30 mouse cellular contexts compared by ENCODE assay signal in the genomic region with DNA sequence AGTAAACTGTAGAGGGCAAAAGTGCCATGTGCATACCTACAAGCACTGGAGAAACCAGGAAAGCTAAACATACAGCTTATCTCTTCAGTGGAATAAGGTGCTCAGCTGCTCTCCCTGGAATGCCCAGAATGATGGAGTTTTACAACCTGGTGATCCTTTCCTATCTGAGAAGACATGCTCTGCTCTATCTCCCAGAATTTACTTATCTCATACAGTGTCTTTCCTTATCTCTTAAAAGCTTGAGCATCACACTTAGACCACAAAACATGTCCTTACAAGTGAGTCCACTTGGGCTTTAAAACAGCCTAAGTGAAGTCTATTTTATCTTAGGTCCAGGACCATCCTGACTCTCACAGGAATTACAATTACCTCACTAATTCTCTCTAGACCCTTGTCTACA.
"Had no signal": no experiment of that assay in that cellular context is flagged by ENCODE, and none has a peak within 500 bp of the region (broad histone marks: within the 10 kb centered on the region; RNA-seq: fewer than 3 reads in every experiment).

No protein-coding gene starts in this region.

- H3K9me3 ChIP-seq: limb, embryonic 10.5 days; limb, embryonic 12.5 days; limb, embryonic 13.5 days; limb, embryonic 15.5 days; liver, embryonic 12.5 days; liver, embryonic 13.5 days; liver, embryonic 15.5 days; lung, embryonic 15.5 days; megakaryocyte, embryonic 14.5 days; midbrain, embryonic 10.5 days; midbrain, embryonic 12.5 days; midbrain, embryonic 13.5 days; midbrain, embryonic 15.5 days; neural tube, embryonic 12.5 days had no signal

- H3K27ac ChIP-seq: limb, embryonic 10.5 days; limb, embryonic 12.5 days; limb, embryonic 13.5 days; limb, embryonic 15.5 days; liver, embryonic 12.5 days; liver, embryonic 13.5 days; liver, embryonic 14.5 days; liver, embryonic 15.5 days; lung, embryonic 15.5 days; macrophage; midbrain, embryonic 10.5 days; midbrain, embryonic 12.5 days; midbrain, embryonic 13.5 days; midbrain, embryonic 15.5 days; neural tube, embryonic 12.5 days had no signal

- H3K27me3 ChIP-seq: limb, embryonic 12.5 days; limb, embryonic 13.5 days; limb, embryonic 15.5 days; liver, embryonic 12.5 days; liver, embryonic 13.5 days; liver, embryonic 15.5 days; lung, embryonic 15.5 days; megakaryocyte, embryonic 14.5 days; midbrain, embryonic 12.5 days; midbrain, embryonic 13.5 days; midbrain, embryonic 15.5 days; neural tube, embryonic 12.5 days had no signal

- H3K4me1 ChIP-seq: limb, embryonic 10.5 days; limb, embryonic 12.5 days; limb, embryonic 13.5 days; limb, embryonic 15.5 days; liver, embryonic 12.5 days; liver, embryonic 13.5 days; liver, embryonic 15.5 days; lung, embryonic 15.5 days; megakaryocyte, embryonic 14.5 days; midbrain, embryonic 10.5 days; midbrain, embryonic 12.5 days; midbrain, embryonic 13.5 days; midbrain, embryonic 15.5 days; neural tube, embryonic 12.5 days had no signal

- ATAC-seq: liver, embryonic 12.5 days; liver, postnatal 0 days; lung, postnatal 0 days; midbrain, embryonic 13.5 days; midbrain, embryonic 15.5 days; midbrain, embryonic 16.5 days had no signal

- H3K4me3 ChIP-seq: limb, embryonic 10.5 days; limb, embryonic 12.5 days; limb, embryonic 13.5 days; limb, embryonic 15.5 days; liver, embryonic 12.5 days; liver, embryonic 13.5 days; liver, embryonic 15.5 days; lung, embryonic 15.5 days; megakaryocyte, embryonic 14.5 days; midbrain, embryonic 10.5 days; midbrain, embryonic 12.5 days; midbrain, embryonic 13.5 days; midbrain, embryonic 15.5 days; myocyte; neural tube, embryonic 12.5 days had no signal

- DNase-seq: left cerebral cortex, postnatal 4 days; liver; liver, embryonic 13.5 days; liver, postnatal 0 days; lung, adult 18-20 months; lung, adult 2 months; lung, embryonic 14.5 days; lung, postnatal 10 days; lung, postnatal 14 days; lung, postnatal 36 days; lung, postnatal 4 days; midbrain, embryonic 14.5 days had no signal

- H3K36me3 ChIP-seq: limb, embryonic 10.5 days; limb, embryonic 12.5 days; limb, embryonic 13.5 days; limb, embryonic 15.5 days; liver, embryonic 12.5 days; liver, embryonic 13.5 days; liver, embryonic 15.5 days; lung, embryonic 15.5 days; midbrain, embryonic 10.5 days; midbrain, embryonic 12.5 days; midbrain, embryonic 13.5 days; midbrain, embryonic 15.5 days; neural tube, embryonic 12.5 days had no signal

- H3K9ac ChIP-seq: limb, embryonic 12.5 days; limb, embryonic 13.5 days; limb, embryonic 15.5 days; liver, embryonic 12.5 days; liver, embryonic 13.5 days; liver, embryonic 14.5 days; liver, embryonic 15.5 days; liver, postnatal 0 days; lung, embryonic 14.5 days; lung, embryonic 15.5 days; midbrain, embryonic 12.5 days; midbrain, embryonic 13.5 days; midbrain, embryonic 15.5 days; neural tube, embryonic 12.5 days had no signal
